Mouse (Mus musculus): ENCODE measurements around the gene Phf23.

DNA sequence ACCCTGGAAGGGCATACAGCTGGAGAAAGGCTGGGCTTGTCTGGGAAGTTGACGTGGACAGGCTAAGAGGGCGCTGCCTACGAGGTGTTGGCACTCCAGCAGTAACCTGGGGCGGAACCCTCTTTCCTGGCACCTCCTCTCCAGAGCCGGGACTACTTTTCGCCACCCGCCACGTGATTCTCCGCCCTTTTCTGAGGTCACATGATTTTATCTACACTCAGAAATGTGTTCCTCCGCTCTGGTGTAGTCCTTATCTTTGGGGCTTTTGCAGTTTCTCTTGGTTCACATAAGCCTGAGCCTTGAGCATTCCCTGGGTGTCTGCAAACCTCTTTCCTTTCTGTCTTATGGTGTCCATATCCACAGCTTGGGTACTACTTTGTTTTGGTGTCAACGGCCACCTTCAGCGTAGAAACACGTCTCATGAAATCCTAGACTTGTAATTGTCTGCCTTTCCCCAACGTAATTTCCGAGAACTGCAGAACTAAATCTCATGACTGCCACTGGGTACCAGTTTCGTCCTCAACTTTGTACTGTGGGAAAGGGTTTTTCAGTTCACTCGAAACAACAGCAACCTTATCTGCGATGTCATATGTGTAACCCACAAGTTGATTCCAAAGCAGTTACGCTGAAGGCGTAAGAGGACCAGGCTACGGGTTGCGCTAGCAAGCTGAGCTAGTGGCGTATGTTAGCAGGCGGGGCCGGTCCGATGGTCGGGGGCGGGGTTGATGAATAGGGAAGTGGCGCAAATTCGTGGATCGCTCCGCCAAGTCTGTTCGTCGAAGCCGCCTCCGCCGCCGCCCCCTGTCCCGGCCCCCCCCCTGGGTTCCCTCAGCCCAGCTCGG is 4.5 kb upstream of the Phf23 start, which contains the start of gene Gabarap:
- TF ChIP-seq CTCF (IDR thresholded peaks at IDR 0.05; ENCODE audit: control insufficient read depth, insufficient read depth, insufficient read length) (no peak), MYOD1 (IDR thresholded peaks at IDR 0.05; ENCODE audit: control insufficient read depth, insufficient read length, low read depth) (no peak)
